ENCODE assay signal across 24 mouse cellular contexts in genomic region chr4:137874337-137874736, GRCm38 (mm10). TPM values are rescaled to one million over a fixed set of nuclear protein-coding genes. Genes with fewer than 3 reads are reported as not detected.
A peak's percentile ranks its signal among the peaks of the same experiment; 100 is the strongest.
DNase-seq lines count a peak whose midpoint lies in the region; ATAC-seq and TF ChIP-seq lines count a peak whose summit lies in the region.
"Had no signal": no experiment of that assay in that cellular context is flagged by ENCODE, and none has a peak within 500 bp of the region (broad histone marks: within the 10 kb centered on the region; RNA-seq: fewer than 3 reads in every experiment).

No protein-coding gene starts in this region.

- H3K27ac ChIP-seq in hindbrain, embryonic 10.5 days: peak overlapping the region; percentile 72
- no peak overlapping the region for H3K27ac ChIP-seq in hindbrain, postnatal 0 days
- H3K27ac ChIP-seq in stomach, embryonic 16.5 days (ENCODE audit: low read length): no peak overlapping the region
- no peak overlapping the region for H3K27ac ChIP-seq in stomach, postnatal 0 days (replicated peaks)
- H3K27ac ChIP-seq in limb, embryonic 10.5 days: peak overlapping the region; percentile 75
- H3K27ac ChIP-seq: heart, embryonic 13.5 days; hindbrain, embryonic 15.5 days; limb, embryonic 15.5 days; liver, embryonic 15.5 days; midbrain, embryonic 15.5 days; neural tube, embryonic 12.5 days had no signal

- no peak for TF ChIP-seq EP300 in stomach, postnatal 0 days (optimal IDR thresholded peaks at IDR 0.05)

- no peak overlapping the region for H3K4me3 ChIP-seq in hindbrain, embryonic 10.5 days
- H3K4me3 ChIP-seq in hindbrain, postnatal 0 days (ENCODE audit: low read length): no peak overlapping the region
- H3K4me3 ChIP-seq in stomach, embryonic 16.5 days (replicated peaks; ENCODE audit: low read length): no peak overlapping the region
- H3K4me3 ChIP-seq in stomach, postnatal 0 days (ENCODE audit: low read depth, low read length): no peak overlapping the region
- no peak overlapping the region for H3K4me3 ChIP-seq in limb, embryonic 10.5 days
- H3K4me3 ChIP-seq: heart, embryonic 13.5 days; hindbrain, embryonic 15.5 days; limb, embryonic 15.5 days; liver, embryonic 15.5 days; midbrain, embryonic 15.5 days; neural tube, embryonic 12.5 days had no signal

- 14% methylated on average over 7 of the region's 7 CpGs for WGBS in hindbrain, embryonic 10.5 days
- WGBS in hindbrain, postnatal 0 days: 25% methylated on average over 7 of the region's 7 CpGs
- WGBS in stomach, embryonic 16.5 days: 38% methylated on average over 7 of the region's 7 CpGs
- 34% methylated on average over 7 of the region's 7 CpGs for WGBS in stomach, postnatal 0 days
- WGBS in limb, embryonic 10.5 days: 11% methylated on average over 7 of the region's 7 CpGs

- DNase-seq in hindbrain, embryonic 10.5 days (ENCODE audit: low spot score): no peak
- no peak for DNase-seq in hindbrain, postnatal 0 days (ENCODE audit: low spot score)
- no peak for DNase-seq in stomach, postnatal 0 days (ENCODE audit: low spot score)
- no peak for DNase-seq in limb, embryonic 10.5 days (ENCODE audit: low spot score)
- no peak for DNase-seq in gastrocnemius, postnatal 10 days
- no peak for DNase-seq in right cerebral cortex, adult 2 months (ENCODE audit: low spot score in 2 of 2)
- DNase-seq: adrenal gland, postnatal 14 days; cerebellum, adult 11-12 months; cerebellum, postnatal 10 days; forebrain, postnatal 0 days; gastrocnemius, postnatal 14 days; heart, postnatal 10 days; kidney, adult 9 months; kidney, postnatal 14 days; lung, embryonic 14.5 days; lung, postnatal 14 days; thymus, postnatal 14 days had no signal

- no peak overlapping the region for H3K9ac ChIP-seq in hindbrain, postnatal 0 days (replicated peaks; ENCODE audit: low read length)
- H3K9ac ChIP-seq in stomach, embryonic 16.5 days (ENCODE audit: low read length): peak overlapping the region; percentile 26; the same call in 1 of the 2 replicates
- no peak overlapping the region for H3K9ac ChIP-seq in stomach, postnatal 0 days (ENCODE audit: low read length)
- H3K9ac ChIP-seq: forebrain, postnatal 0 days; heart, embryonic 13.5 days; hindbrain, embryonic 15.5 days; limb, embryonic 15.5 days; liver, embryonic 15.5 days; lung, embryonic 14.5 days; midbrain, embryonic 15.5 days; neural tube, embryonic 12.5 days had no signal

- no peaks in the 10 kb centered on the region for H3K36me3 ChIP-seq in hindbrain, embryonic 10.5 days
- no peaks in the 10 kb centered on the region for H3K36me3 ChIP-seq in hindbrain, postnatal 0 days (ENCODE audit: insufficient read depth, low read length)
- no peaks in the 10 kb centered on the region for H3K36me3 ChIP-seq in stomach, embryonic 16.5 days (ENCODE audit: control insufficient read depth, insufficient read depth, low read length)
- no peaks in the 10 kb centered on the region for H3K36me3 ChIP-seq in stomach, postnatal 0 days (ENCODE audit: control insufficient read depth, insufficient read depth, low read length)
- H3K36me3 ChIP-seq in limb, embryonic 10.5 days: peaks cover 6% of the 10 kb centered on the region; the same call in 1 of the 2 replicates
- H3K36me3 ChIP-seq: heart, embryonic 13.5 days; hindbrain, embryonic 15.5 days; limb, embryonic 15.5 days; liver, embryonic 15.5 days; midbrain, embryonic 15.5 days; neural tube, embryonic 12.5 days had no signal

- H3K4me1 ChIP-seq in hindbrain, embryonic 10.5 days (replicated peaks): peaks cover 82% of the 10 kb centered on the region
- H3K4me1 ChIP-seq in hindbrain, postnatal 0 days (ENCODE audit: insufficient read depth, low read length): peaks cover 15% of the 10 kb centered on the region
- H3K4me1 ChIP-seq in stomach, embryonic 16.5 days (ENCODE audit: control insufficient read depth, insufficient read depth, low read length): peaks cover 39% of the 10 kb centered on the region
- peaks cover 8% of the 10 kb centered on the region for H3K4me1 ChIP-seq in stomach, postnatal 0 days (replicated peaks; ENCODE audit: control insufficient read depth, insufficient read depth)
- peaks cover 77% of the 10 kb centered on the region for H3K4me1 ChIP-seq in limb, embryonic 10.5 days

- ATAC-seq in hindbrain, postnatal 0 days: no peak
- ATAC-seq in stomach, embryonic 16.5 days (ENCODE audit: insufficient read depth, low FRiP score): no peak
- no peak for ATAC-seq in stomach, postnatal 0 days (ENCODE audit: low FRiP score, low TSS enrichment)
- ATAC-seq: forebrain, postnatal 0 days; midbrain, embryonic 15.5 days had no signal

- 0 out of 2 replicates have a peak, but pooled peaks cover 2% of the 10 kb centered on the region for H3K27me3 ChIP-seq in hindbrain, embryonic 10.5 days (ENCODE audit: insufficient read depth, poor library complexity, severe bottlenecking)
- no peaks in the 10 kb centered on the region for H3K27me3 ChIP-seq in hindbrain, postnatal 0 days (ENCODE audit: insufficient read depth, low read length)
- no peaks in the 10 kb centered on the region for H3K27me3 ChIP-seq in stomach, embryonic 16.5 days (ENCODE audit: control insufficient read depth, insufficient read depth, low read length)
- H3K27me3 ChIP-seq in stomach, postnatal 0 days (ENCODE audit: control insufficient read depth, insufficient read depth, low read length): no peaks in the 10 kb centered on the region
- no peaks in the 10 kb centered on the region for H3K27me3 ChIP-seq in limb, embryonic 10.5 days (ENCODE audit: low read depth, poor library complexity, severe bottlenecking)
- H3K27me3 ChIP-seq: heart, embryonic 13.5 days; hindbrain, embryonic 15.5 days; limb, embryonic 15.5 days; liver, embryonic 15.5 days; midbrain, embryonic 15.5 days; neural tube, embryonic 12.5 days had no signal

- H3K9me3 ChIP-seq in hindbrain, embryonic 10.5 days: no peaks in the 10 kb centered on the region
- no peaks in the 10 kb centered on the region for H3K9me3 ChIP-seq in hindbrain, postnatal 0 days (ENCODE audit: low read length)
- no peaks in the 10 kb centered on the region for H3K9me3 ChIP-seq in stomach, embryonic 16.5 days (replicated peaks; ENCODE audit: control insufficient read depth, low read length)
- H3K9me3 ChIP-seq in stomach, postnatal 0 days (ENCODE audit: control insufficient read depth, low read length): no peaks in the 10 kb centered on the region
- H3K9me3 ChIP-seq in limb, embryonic 10.5 days (replicated peaks): no peaks in the 10 kb centered on the region
- H3K9me3 ChIP-seq: heart, embryonic 13.5 days; hindbrain, embryonic 15.5 days; limb, embryonic 15.5 days; liver, embryonic 15.5 days; midbrain, embryonic 15.5 days; neural tube, embryonic 12.5 days had no signal

- no peak overlapping the region for H3K4me2 ChIP-seq in hindbrain, postnatal 0 days (ENCODE audit: low read depth, low read length)
- H3K4me2 ChIP-seq in stomach, embryonic 16.5 days (ENCODE audit: low read depth, low read length): no peak overlapping the region
- no peak overlapping the region for H3K4me2 ChIP-seq in stomach, postnatal 0 days (replicated peaks; ENCODE audit: low read depth)
- H3K4me2 ChIP-seq: heart, embryonic 13.5 days; hindbrain, embryonic 15.5 days; limb, embryonic 15.5 days; liver, embryonic 15.5 days; lung, embryonic 14.5 days; midbrain, embryonic 15.5 days; neural tube, embryonic 12.5 days had no signal

- TF ChIP-seq CTCF in hindbrain, postnatal 0 days (IDR thresholded peaks at IDR 0.05; ENCODE audit: low read depth): no peak
- no peak for TF ChIP-seq CTCF in stomach, postnatal 0 days (IDR thresholded peaks at IDR 0.05; ENCODE audit: low read depth)

RNA-seq across cellular contexts. Expression of gene Ece1, which starts 12.3 kb away (rescaled TPM):
- polyA plus RNA-seq in hindbrain, embryonic 10.5 days (2016; fragmentation: Nextera tagmentation; extraction: Ambion mirVana): 33.7 and 37.6 TPM in 2 replicates
- 40.0 and 43.8 TPM in 2 replicates for total RNA-seq in hindbrain, postnatal 0 days (2014; rRNA removed)
- polyA plus RNA-seq in hindbrain, postnatal 0 days (2015; fragmentation: Nextera tagmentation; extraction: Ambion mirVana): 23.0 and 23.4 TPM in 2 replicates
- polyA plus RNA-seq in stomach, embryonic 16.5 days (2015; fragmentation: Nextera tagmentation; extraction: Ambion mirVana): 48.6 and 59.9 TPM in 2 replicates
- 22.9 and 29.8 TPM in 2 replicates for polyA plus RNA-seq in stomach, postnatal 0 days (2015; fragmentation: Nextera tagmentation; extraction: Ambion mirVana)
- polyA plus RNA-seq in limb, embryonic 10.5 days (2016; fragmentation: Nextera tagmentation; extraction: Ambion mirVana): 41.1 and 41.4 TPM in 2 replicates
- total RNA-seq in gastrocnemius, postnatal 10 days (2021): 10 to 100 TPM; 51.8 to 53.6 TPM

Comparison
In these comparisons a context has a peak if more than half of its experiments do, and no peak if none do; other contexts are left out.
1. H3K27ac ChIP-seq: peak in hindbrain, embryonic 10.5 days (single experiment) and limb, embryonic 10.5 days (single experiment); none in hindbrain, postnatal 0 days (single experiment), stomach, embryonic 16.5 days (single experiment) and stomach, postnatal 0 days (single experiment).